Mouse (Mus musculus) forebrain, embryonic 11.5 days (tissue): ENCODE measurements around the gene Bag2. TPM values are rescaled to one million over a fixed set of nuclear protein-coding genes. Genes with fewer than 3 reads are reported as not detected.
A peak's percentile ranks its signal among the peaks of the same experiment; 100 is the strongest.

Experiments used
- ATAC-seq: fragments of 200-750 bp; cut with Nextera tagmentation; replicated peaks from 2 replicates; pipeline ENCODE4 v1.8.0; 2017; ENCODE audit warnings: moderate TSS enrichment; ENCODE audit not compliant: low FRiP score
- DNase-seq: peaks from one replicate; pipeline ENCODE4 v3.0.0-alpha.2; 2017; ENCODE audit warnings: low spot score
- H3K27ac ChIP-seq: fragments of 300-500 bp; sonication (generic); 2 replicates; pipeline ENCODE4 v1.5.1; 2014; ENCODE audit warnings: low read depth, low read length
- H3K27me3 ChIP-seq: fragments of 300-500 bp; sonication (generic); 2 replicates; pipeline ENCODE4 v1.6.1; 2014; ENCODE audit warnings: mild to moderate bottlenecking, low read length, mixed read lengths; ENCODE audit not compliant: control insufficient read depth, insufficient read depth
- H3K36me3 ChIP-seq: fragments of 300-500 bp; sonication (generic); 2 replicates; pipeline ENCODE4 v1.6.1; 2014; ENCODE audit warnings: mild to moderate bottlenecking, low read length, moderate library complexity, mixed read lengths; ENCODE audit not compliant: control insufficient read depth, insufficient read depth
- H3K4me1 ChIP-seq: fragments of 300-500 bp; sonication (generic); replicated peaks from 2 replicates; pipeline ENCODE4 v1.6.1; 2014; ENCODE audit warnings: low read length, mixed read lengths; ENCODE audit not compliant: control insufficient read depth, insufficient read depth
- H3K4me2 ChIP-seq: fragments of 300-500 bp; sonication (generic); 2 replicates; pipeline ENCODE4 v1.6.1; 2014; ENCODE audit warnings: low read depth, mild to moderate bottlenecking, low read length, moderate library complexity, mixed read lengths; ENCODE audit not compliant: severe bottlenecking
- H3K4me3 ChIP-seq: fragments of 300-500 bp; sonication (generic); 2 replicates; pipeline ENCODE4 v1.5.1; 2014; ENCODE audit warnings: low read depth, low read length
- H3K9ac ChIP-seq: fragments of 300-500 bp; sonication (generic); 2 replicates; pipeline ENCODE4 v1.6.1; 2014; ENCODE audit warnings: low read length
- H3K9me3 ChIP-seq: fragments of 300-500 bp; sonication (generic); 2 replicates; pipeline ENCODE4 v1.6.1; 2016; ENCODE audit warnings: low read length, mixed read lengths; ENCODE audit not compliant: control insufficient read depth
- WGBS: fragments of 180-500 bp; shearing (Covaris S2); extraction: QIAGEN DNeasy Blood & Tissue Kit; methylation state at CpG from one replicate; pipeline ENCODE4 v1.1.7; 2014; 5-methylcytosine and 5-hydroxymethylcytosine counted together
- polyA plus RNA-seq: library from polyadenylated mRNA; unstranded; fragments of >200 nt; fragmentation: Nextera tagmentation; extraction: Ambion mirVana; gene quantifications from 2 replicates; pipeline ENCODE4 v1.2.1, GENCODE M21; 2014

Bag2 gene
- 33.9 and 34.0 TPM in 2 replicates for polyA plus RNA-seq

DNA sequence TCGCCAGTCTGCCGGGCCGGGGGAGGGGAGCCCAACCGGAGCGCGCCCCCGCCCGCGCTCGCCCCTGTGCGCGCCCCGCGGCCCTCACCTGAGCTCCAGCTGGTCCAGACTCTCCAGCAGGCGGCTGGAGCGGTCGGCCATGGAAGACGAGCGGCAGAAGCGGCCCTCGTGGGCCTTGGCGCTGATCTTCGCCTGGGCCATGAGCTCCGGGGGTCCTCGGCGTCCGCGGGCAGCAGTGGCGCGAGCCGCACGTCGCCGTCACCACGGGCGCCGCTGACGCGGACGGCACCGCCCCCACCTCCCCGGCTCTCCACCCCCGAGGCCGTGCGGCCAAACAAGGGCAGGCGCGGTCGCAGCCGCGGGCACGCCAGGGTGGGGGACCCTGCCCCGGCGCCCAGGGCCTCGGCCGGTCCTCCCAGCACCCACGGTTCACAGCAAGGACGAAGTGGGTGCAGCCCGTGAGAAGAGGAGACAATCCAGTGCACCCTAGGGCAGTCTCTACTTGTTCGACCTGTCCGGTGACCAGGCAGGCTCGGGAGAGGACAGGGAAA lies at the start of gene Bag2:
Bag2 (minus strand) TSS at position 305 of the 551 bp plus-strand sequence.
- Histone ChIP-seq H3K9me3 (no peaks in the 10 kb centered on the region), H3K27ac (no peak within 1 kb of the TSS), H3K27me3 (no peaks in the 10 kb centered on the region), H3K9ac (peak within 1 kb of the TSS; percentile 81), H3K4me3 (peak within 1 kb of the TSS; percentile 58), H3K36me3 (no peaks in the 10 kb centered on the region), H3K4me1 (peaks cover 7% of the 10 kb centered on the region; the same call in 1 of the 2 replicates), H3K4me2 (peak within 1 kb of the TSS; percentile 86)
- DNase-seq (peak; percentile 81), ATAC-seq (peak; percentile 87)
- under 1% methylated on average over 61 of the region's 61 CpGs for WGBS

GRCm38 (mm10) chr1:33803323-33803722 lies 45.7 kb upstream of the Bag2 start:
- Histone ChIP-seq H3K9ac (no peak overlapping the region), H3K27me3 (no peaks in the 10 kb centered on the region), H3K36me3 (peaks cover 18% of the 10 kb centered on the region), H3K27ac (no peak overlapping the region), H3K4me1 (no peaks in the 10 kb centered on the region), H3K4me3 (no peak overlapping the region), H3K9me3 (no peaks in the 10 kb centered on the region), H3K4me2 (no peak overlapping the region)
- DNase-seq: no peak
- WGBS: 97% methylated on average over 2 of the region's 2 CpGs
- no peak for ATAC-seq

DNA sequence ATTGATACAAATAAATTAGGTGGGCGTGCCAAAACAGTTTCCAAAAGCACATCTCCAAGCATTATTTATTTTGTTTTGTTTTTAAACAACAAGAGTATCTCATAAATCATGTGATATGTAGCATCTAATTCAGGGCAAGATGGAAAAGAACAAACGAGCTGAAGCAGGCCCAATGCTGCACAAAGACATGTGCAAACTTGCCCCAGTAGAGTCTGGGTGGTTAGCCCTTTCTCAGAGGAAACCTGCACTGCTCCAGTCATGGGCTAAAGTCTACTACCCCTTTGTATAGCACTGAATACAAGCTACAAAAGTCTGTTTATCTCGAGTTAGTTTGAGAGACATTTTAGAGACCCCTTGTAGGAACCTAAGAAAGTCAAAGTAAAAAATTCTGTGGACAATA lies 42.0 kb upstream of the Bag2 start:
- Histone ChIP-seq H3K36me3 (peaks cover 15% of the 10 kb centered on the region), H3K4me2 (no peak overlapping the region), H3K4me3 (no peak overlapping the region), H3K9ac (no peak overlapping the region), H3K9me3 (no peaks in the 10 kb centered on the region), H3K27ac (no peak overlapping the region), H3K27me3 (no peaks in the 10 kb centered on the region), H3K4me1 (no peaks in the 10 kb centered on the region)
- 86% methylated on average over 3 of the region's 3 CpGs for WGBS
- DNase-seq (no peak), ATAC-seq (no peak)

DNA sequence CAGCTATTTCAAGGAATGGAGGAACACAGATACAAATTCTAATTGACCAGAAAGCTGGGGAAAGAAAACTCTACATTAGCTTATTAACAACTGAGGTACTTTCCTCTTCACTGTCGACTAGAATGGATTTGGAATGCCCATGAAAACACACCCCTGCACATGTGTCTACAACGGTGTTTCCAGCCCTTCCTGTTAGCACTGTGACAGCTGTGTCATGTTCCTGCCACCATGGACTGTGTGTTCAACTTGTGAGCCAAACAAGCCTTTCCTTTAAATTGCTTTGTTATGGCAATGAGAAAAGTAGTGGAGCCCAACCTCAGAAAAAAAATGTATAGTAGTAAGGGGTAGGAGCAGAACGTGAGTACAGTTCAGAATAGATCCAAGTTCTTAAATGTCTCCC lies 30.9 kb upstream of the Bag2 start:
- Histone ChIP-seq H3K27me3 (no peaks in the 10 kb centered on the region), H3K27ac (no peak overlapping the region), H3K4me1 (no peaks in the 10 kb centered on the region), H3K4me2 (no peak overlapping the region), H3K9ac (no peak overlapping the region), H3K36me3 (no peaks in the 10 kb centered on the region; the same call in 1 of the 2 replicates), H3K9me3 (no peaks in the 10 kb centered on the region), H3K4me3 (no peak overlapping the region)
- WGBS: 76% methylated on average over 3 of the region's 3 CpGs
- DNase-seq: no peak
- no peak for ATAC-seq

DNA sequence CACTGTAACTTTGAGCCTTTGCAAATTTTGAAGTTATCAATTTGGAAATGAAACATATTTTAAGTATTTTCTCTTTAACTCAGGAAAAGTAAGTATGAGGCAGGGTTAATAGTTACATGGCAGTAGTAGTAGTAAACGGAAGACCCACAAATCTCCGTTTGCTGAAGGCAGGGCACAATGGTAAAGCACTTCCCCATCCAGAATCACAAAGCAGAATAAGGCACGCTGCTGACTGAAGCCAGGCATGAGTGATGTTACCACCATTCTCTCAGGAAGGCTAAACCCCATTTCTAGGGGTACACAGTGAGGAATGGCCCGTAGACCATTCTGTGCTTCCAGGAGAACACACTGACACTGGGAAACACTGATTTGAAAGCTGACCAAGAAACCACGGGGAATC lies 30.5 kb upstream of the Bag2 start:
- ATAC-seq: no peak
- H3K4me3 ChIP-seq: no peak overlapping the region
- no peak overlapping the region for H3K27ac ChIP-seq
- no peak overlapping the region for H3K9ac ChIP-seq
- no peak for DNase-seq
- 91% methylated on average over 5 of the region's 5 CpGs for WGBS
- no peak overlapping the region for H3K4me2 ChIP-seq
- H3K27me3 ChIP-seq: no peaks in the 10 kb centered on the region
- no peaks in the 10 kb centered on the region for H3K36me3 ChIP-seq
- no peaks in the 10 kb centered on the region for H3K9me3 ChIP-seq
- H3K4me1 ChIP-seq: no peaks in the 10 kb centered on the region

- H3K36me3 ChIP-seq: no peaks in the 10 kb centered on the region
- no peak overlapping the region for H3K4me2 ChIP-seq
- H3K4me3 ChIP-seq: no peak overlapping the region
- no peaks in the 10 kb centered on the region for H3K27me3 ChIP-seq
- no peak for DNase-seq
- 96% methylated on average over 5 of the region's 5 CpGs for WGBS
- H3K27ac ChIP-seq: no peak overlapping the region
- no peaks in the 10 kb centered on the region for H3K9me3 ChIP-seq
- no peak for ATAC-seq
- no peaks in the 10 kb centered on the region for H3K4me1 ChIP-seq
- H3K9ac ChIP-seq: no peak overlapping the region
Measured at GRCm38 (mm10) chr1:33784561-33784960, 27.0 kb upstream of the Bag2 start.

DNA sequence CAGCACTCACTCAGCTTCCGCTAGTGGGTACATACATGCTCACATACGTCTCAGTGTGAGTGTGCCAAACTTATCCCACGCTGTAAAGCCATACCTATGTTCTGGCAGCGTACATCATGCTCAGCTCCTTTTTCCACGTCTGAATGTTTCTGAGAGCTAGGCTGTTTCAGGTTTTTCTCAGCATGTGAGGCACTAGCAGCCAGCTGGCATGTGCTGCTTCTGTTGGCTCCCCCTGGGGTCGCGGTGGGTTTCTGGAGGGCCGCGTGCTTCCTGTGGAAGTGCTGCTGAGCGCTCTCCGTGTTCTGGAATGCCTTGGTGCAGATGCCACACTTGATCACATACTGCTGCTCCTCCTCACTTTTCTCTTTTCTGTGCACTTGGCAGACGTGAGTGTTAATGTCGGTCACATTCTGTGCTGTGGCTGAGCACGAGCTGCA lies 18.6 kb upstream of the Bag2 start:
- no peak overlapping the region for H3K9ac ChIP-seq
- ATAC-seq (no peak), DNase-seq (no peak)
- no peaks in the 10 kb centered on the region for H3K4me1 ChIP-seq
- WGBS: 93% methylated on average over 14 of the region's 14 CpGs
- no peak overlapping the region for H3K4me2 ChIP-seq
- no peak overlapping the region for H3K4me3 ChIP-seq
- no peak overlapping the region for H3K27ac ChIP-seq
- H3K27me3 ChIP-seq: no peaks in the 10 kb centered on the region
- H3K36me3 ChIP-seq: peaks cover 2% of the 10 kb centered on the region; the same call in 1 of the 2 replicates
- H3K9me3 ChIP-seq: no peaks in the 10 kb centered on the region

- Histone ChIP-seq H3K36me3 (peaks cover 2% of the 10 kb centered on the region; the same call in 1 of the 2 replicates), H3K27ac (no peak overlapping the region), H3K9ac (no peak overlapping the region), H3K4me3 (no peak overlapping the region), H3K4me2 (no peak overlapping the region), H3K4me1 (no peaks in the 10 kb centered on the region), H3K9me3 (no peaks in the 10 kb centered on the region), H3K27me3 (no peaks in the 10 kb centered on the region)
- WGBS: 95% methylated on average over 9 of the region's 9 CpGs
- DNase-seq (no peak), ATAC-seq (no peak)
Measured at GRCm38 (mm10) chr1:33772106-33772505, 14.5 kb upstream of the Bag2 start.

- 0 out of 2 replicates have a peak, but pooled peaks cover 3% of the 10 kb centered on the region for H3K4me1 ChIP-seq
- peaks cover 2% of the 10 kb centered on the region; the same call in 1 of the 2 replicates for H3K36me3 ChIP-seq
- no peak overlapping the region for H3K27ac ChIP-seq
- no peak overlapping the region for H3K4me2 ChIP-seq
- DNase-seq (no peak), ATAC-seq (no peak)
- no peaks in the 10 kb centered on the region for H3K27me3 ChIP-seq
- H3K9ac ChIP-seq: no peak overlapping the region
- no peak overlapping the region for H3K4me3 ChIP-seq
- 96% methylated on average over 10 of the region's 10 CpGs for WGBS
- H3K9me3 ChIP-seq: no peaks in the 10 kb centered on the region
Measured at GRCm38 (mm10) chr1:33771621-33772020, 14.0 kb upstream of the Bag2 start.
